Mouse (Mus musculus) small intestine, adult 2 months (tissue): ENCODE data around the gene Pxk. TPM values are rescaled to one million over a fixed set of nuclear protein-coding genes. Genes with fewer than 3 reads are reported as not detected.
A peak's percentile ranks its signal among the peaks of the same experiment; 100 is the strongest.

Experiments used
- H3K27ac ChIP-seq: fragments of 200-500 bp; 2 replicates; pipeline ENCODE4 v1.5.1; 2012; ENCODE audit warnings: low read depth, low read length, control low read depth, inconsistent platforms; ENCODE audit not compliant: insufficient read depth
- H3K27me3 ChIP-seq: fragments of 200-500 bp; 2 replicates; pipeline ENCODE4 v1.6.1; 2012; ENCODE audit warnings: mild to moderate bottlenecking, moderate library complexity, low read length, inconsistent platforms; ENCODE audit not compliant: control insufficient read depth, insufficient read depth
- H3K36me3 ChIP-seq: fragments of 200-500 bp; 2 replicates; pipeline ENCODE4 v1.6.1; 2012; ENCODE audit warnings: mild to moderate bottlenecking, low read length, control low read depth, inconsistent platforms; ENCODE audit not compliant: control insufficient read depth, insufficient read depth
- H3K4me1 ChIP-seq: fragments of 200-500 bp; 2 replicates; pipeline ENCODE4 v1.6.1; 2012; ENCODE audit warnings: low read length, inconsistent platforms, mixed read lengths; ENCODE audit not compliant: control insufficient read depth, insufficient read depth, insufficient read length
- H3K4me3 ChIP-seq: fragments of 200-500 bp; 2 replicates; pipeline ENCODE4 v1.5.1; 2012; ENCODE audit warnings: low read depth, mild to moderate bottlenecking, control low read depth, inconsistent platforms, low read length, moderate library complexity
- CTCF ChIP-seq: fragments of 200-500 bp; IDR thresholded peaks from 2 replicates; pipeline ENCODE4 v1.5.1; 2012; ENCODE audit warnings: low read depth, mild to moderate bottlenecking, control low read depth, inconsistent platforms, low read length, moderate library complexity, mixed read lengths; ENCODE audit not compliant: insufficient replicate concordance, insufficient read length; ENCODE audit errors: extremely low read depth
- POLR2A ChIP-seq: fragments of 200-500 bp; IDR thresholded peaks from 2 replicates; pipeline ENCODE4 v1.6.1; 2012; ENCODE audit warnings: low read depth, mild to moderate bottlenecking, control low read depth, inconsistent platforms, low read length, moderate library complexity
- WGBS: fragments of 180-500 bp; shearing (Covaris S2); methylation state at CpG from one replicate; pipeline ENCODE4 v1.1.7; 2018; 5-methylcytosine and 5-hydroxymethylcytosine counted together
- polyA plus RNA-seq: library from polyadenylated mRNA; depleted of rRNA; stranded (reverse); fragments of >200 nt; gene quantifications from 2 replicates; pipeline ENCODE4 v1.2.3, GENCODE M21; 2012

The Pxk gene
- polyA plus RNA-seq, 1 experiment: 40.6 TPM

DNA sequence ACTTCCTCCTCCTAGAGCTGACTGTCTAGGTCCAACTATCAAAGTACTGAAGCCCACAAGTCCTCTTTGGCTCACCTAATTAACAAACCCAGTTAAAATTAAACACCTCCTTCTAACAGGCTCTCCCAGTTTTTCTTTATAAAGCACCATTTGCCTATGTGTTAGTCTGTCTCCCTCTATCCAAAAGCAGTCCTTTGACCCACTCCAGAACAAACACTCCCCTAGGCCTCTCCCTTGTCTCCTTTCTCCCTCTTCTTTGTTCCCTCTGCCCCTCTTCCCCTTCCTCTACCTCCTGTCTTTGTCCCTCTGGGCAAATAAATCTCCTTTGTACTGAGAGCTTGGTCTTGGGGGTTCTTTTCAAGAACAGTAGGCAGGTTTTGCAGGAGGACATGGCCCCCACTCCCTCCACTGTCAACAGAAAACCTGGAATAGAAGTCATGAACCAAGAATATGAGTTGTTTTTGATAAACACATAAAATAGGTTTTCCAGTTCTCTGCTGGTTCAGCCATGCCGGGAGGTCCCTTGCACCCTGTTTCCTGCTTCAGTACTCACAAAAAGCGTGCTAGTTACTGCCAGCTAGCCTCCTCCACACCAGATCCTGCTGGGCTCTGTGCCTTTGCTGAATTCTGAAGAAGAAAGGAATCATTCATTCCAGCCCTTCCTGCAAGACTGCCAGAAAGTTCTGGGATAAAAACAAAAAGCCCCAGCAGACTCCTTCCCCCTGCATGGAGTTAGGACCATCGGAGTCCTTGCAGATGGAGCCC, 35.3 kb upstream of the Pxk start:
- H3K27ac ChIP-seq: no peak overlapping the region
- WGBS: 76% methylated on average over 3 of the region's 3 CpGs
- no peak overlapping the region for H3K4me3 ChIP-seq
- no peaks in the 10 kb centered on the region for H3K36me3 ChIP-seq
- no peaks in the 10 kb centered on the region for H3K27me3 ChIP-seq
- no peak for TF ChIP-seq POLR2A
- TF ChIP-seq CTCF: no peak
- no peaks in the 10 kb centered on the region for H3K4me1 ChIP-seq

DNA sequence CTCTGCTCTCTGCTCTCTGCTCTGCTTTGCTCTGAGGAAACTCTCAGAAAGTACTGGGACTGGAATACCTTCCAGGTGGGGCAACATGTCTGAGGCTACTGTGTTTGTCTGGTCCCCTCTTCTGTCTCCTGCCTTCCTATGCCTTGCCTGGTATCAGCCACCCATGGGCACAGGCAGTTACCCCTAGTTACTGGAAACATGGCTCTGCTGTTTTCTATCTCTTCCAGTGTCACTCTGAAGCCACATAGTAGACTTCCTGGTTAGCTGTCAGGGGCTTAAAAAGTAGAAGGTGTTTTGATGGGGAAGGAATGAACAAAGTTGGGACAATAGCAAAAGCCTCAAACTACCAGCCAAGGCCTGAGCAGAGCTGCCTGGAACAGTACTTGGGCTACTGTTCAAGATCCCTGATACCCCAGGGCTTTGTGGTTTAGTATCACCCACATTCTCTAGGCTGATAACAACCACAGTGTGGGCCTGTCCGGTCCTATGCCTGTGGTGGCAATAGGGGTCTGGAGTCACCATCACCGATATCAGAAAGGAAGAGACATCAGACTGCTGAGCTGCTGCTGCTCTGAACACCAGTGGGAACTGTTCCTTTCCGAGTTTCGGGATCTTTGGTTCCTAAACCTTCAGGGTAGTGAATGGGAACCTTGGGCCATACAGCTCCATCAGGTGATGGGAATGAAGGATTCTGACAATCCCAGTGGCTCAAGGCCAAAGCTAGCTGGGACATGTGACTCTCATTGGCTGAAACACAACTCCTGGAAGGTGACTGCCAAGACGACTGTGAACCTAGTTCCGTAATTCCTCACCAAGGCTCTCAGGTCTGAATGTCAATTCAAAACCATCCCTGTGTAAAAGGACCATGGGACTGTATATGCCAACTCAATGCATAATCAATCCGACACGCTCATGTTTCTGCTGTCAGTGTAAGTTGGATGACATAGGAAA, 33.9 kb upstream of the Pxk start:
- Histone ChIP-seq H3K27me3 (no peaks in the 10 kb centered on the region), H3K4me3 (no peak overlapping the region), H3K36me3 (no peaks in the 10 kb centered on the region), H3K4me1 (no peaks in the 10 kb centered on the region), H3K27ac (no peak overlapping the region)
- 83% methylated on average over 8 of the region's 8 CpGs for WGBS
- no peak for TF ChIP-seq POLR2A
- no peak for TF ChIP-seq CTCF

DNA sequence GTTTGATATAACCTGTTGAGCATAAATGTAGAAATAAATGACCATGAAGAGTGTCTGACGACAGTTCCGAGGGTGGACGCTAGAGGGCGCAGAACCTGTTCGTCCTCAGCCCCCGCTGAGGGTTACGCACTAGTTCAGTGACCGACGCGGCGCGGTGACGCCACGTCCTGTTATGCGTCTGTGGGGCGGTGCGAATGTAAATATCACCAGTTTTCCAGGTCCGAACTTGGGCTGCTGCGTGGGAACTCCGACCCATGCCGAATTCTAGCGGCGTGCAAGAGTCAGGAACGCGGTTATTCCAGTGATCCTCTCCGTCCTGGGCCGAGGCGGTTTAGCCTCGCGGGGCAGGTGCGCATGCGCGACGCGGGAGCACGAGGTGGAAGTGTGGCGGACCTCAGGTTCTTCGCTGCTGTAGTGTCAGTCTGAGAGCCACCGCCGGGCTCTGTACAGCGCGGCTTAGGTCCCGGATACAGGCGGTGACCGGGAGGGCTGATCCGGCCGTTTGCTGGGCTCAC, 17.8 kb upstream of the Pxk start, which contains the start of gene Rpp14:
TSS of gene Rpp14 (plus strand) at position 203 of the 515 bp plus-strand sequence.
- Histone ChIP-seq H3K36me3 (peaks cover 11% of the 10 kb centered on the region), H3K4me3 (peak within 1 kb of the TSS; percentile 82), H3K27me3 (no peaks in the 10 kb centered on the region), H3K4me1 (peaks cover 2% of the 10 kb centered on the region; the same call in 1 of the 2 replicates), H3K27ac (peak within 1 kb of the TSS; percentile 98)
- under 1% methylated on average over 47 of the region's 47 CpGs for WGBS
- TF ChIP-seq POLR2A (no peak), CTCF (peak; percentile 93)

DNA sequence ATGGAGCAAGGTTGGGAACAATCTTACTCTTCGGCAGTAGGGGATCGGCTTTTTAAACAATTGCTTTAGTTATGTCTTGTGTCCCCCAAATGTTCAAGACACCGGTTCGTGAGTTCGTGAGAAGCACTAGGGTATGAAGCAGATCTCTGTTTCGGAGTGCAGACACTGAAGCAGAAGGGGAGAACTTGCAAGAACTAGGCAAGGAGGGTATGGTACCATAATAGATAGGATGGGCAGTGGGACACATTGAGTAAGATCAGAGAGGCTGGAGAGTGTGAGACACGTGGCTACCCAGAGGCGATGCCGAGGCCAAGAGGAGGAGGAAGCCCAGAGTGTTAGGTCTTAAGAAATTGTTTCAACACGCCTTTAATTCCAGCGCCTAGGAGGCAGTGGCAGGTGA, 17.3 kb upstream of the Pxk start:
- Histone ChIP-seq H3K4me3 (peak overlapping the region; percentile 82), H3K27me3 (no peaks in the 10 kb centered on the region), H3K27ac (peak overlapping the region; percentile 98), H3K4me1 (peaks cover 2% of the 10 kb centered on the region; the same call in 1 of the 2 replicates), H3K36me3 (peaks cover 15% of the 10 kb centered on the region)
- 1% methylated on average over 11 of the region's 11 CpGs for WGBS
- no peak for TF ChIP-seq CTCF
- no peak for TF ChIP-seq POLR2A

DNA sequence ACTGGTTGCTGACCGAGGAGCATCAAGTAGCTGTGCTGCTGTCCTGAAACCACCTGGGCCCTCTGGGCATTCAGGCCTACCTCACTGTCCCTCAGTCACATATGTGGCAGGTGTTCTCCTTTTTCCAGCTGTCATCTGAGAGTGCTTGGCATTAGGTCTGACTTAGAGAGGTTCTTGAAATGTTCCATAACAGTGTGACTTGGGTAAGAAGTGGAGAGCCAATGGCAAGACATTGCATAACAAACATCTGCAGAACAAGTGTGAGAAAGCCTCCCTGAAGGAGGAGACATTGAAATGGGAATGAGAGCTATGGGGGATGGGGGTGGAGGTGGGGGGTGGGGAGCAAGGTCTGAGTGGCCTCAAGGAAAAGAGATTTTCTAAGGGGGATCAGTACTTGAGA, 15.1 kb upstream of the Pxk start:
- 91% methylated on average over 1 of the region's 1 CpGs for WGBS
- H3K27me3 ChIP-seq: no peaks in the 10 kb centered on the region
- H3K4me3 ChIP-seq: no peak overlapping the region
- TF ChIP-seq CTCF (no peak), POLR2A (no peak)
- peaks cover 2% of the 10 kb centered on the region; the same call in 1 of the 2 replicates for H3K4me1 ChIP-seq
- no peak overlapping the region for H3K27ac ChIP-seq
- peaks cover 27% of the 10 kb centered on the region for H3K36me3 ChIP-seq

DNA sequence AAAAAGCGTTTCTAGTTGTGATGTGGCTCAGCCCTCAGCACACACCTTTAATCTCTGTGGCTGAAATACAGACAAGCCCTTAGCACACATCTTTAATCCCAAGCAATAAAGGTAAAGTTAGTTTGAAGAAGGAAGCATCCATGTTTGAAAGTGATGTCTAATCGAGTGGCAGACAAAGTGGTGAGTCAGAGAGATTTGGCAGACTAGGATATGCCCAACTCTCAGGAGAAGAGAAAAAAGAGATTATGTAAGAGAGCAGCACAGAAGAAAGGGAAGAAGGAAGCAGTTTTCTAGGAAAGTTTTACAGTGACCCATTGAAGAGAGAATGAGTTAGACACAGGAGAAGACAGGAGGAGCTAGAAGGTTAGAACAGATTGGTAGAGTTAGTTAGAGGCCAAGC, 9.0 kb upstream of the Pxk start:
- 72% methylated on average over 2 of the region's 2 CpGs for WGBS
- Histone ChIP-seq H3K27me3 (no peaks in the 10 kb centered on the region), H3K36me3 (peaks cover 29% of the 10 kb centered on the region)

More for the DNA sequence above, 9.0 kb upstream of the Pxk start:
- no peak for TF ChIP-seq CTCF
- TF ChIP-seq POLR2A: no peak
- Histone ChIP-seq H3K4me1 (peaks cover 6% of the 10 kb centered on the region), H3K27ac (no peak overlapping the region), H3K4me3 (no peak overlapping the region)
